Mouse (Mus musculus) forebrain, postnatal 0 days (tissue): Measurements from ENCODE around the gene Atf6. TPM values are rescaled to one million over a fixed set of nuclear protein-coding genes. Genes with fewer than 3 reads are reported as not detected.

ENCODE experiments used
- ATAC-seq: fragments of 200-750 bp; cut with Nextera tagmentation; 2 replicates; pipeline ENCODE4 v1.8.0; 2017; ENCODE audit warnings: mild to moderate bottlenecking, moderate library complexity
- DNase-seq: peaks from one replicate; pipeline ENCODE4 v3.0.0-alpha.2; 2015
- H3K27ac ChIP-seq: fragments of 300-500 bp; sonication (generic); 2 replicates; pipeline ENCODE4 v1.5.1; 2014; ENCODE audit warnings: low read depth, mild to moderate bottlenecking, antibody characterized with exemption, low read length, moderate library complexity, mixed read lengths
- H3K27me3 ChIP-seq: fragments of 300-500 bp; sonication (generic); 2 replicates; pipeline ENCODE4 v1.6.1; 2014; ENCODE audit warnings: mild to moderate bottlenecking, low read length, mixed read lengths; ENCODE audit not compliant: insufficient read depth
- H3K36me3 ChIP-seq: fragments of 300-500 bp; sonication (generic); 2 replicates; pipeline ENCODE4 v1.6.1; 2014; ENCODE audit warnings: mild to moderate bottlenecking, moderate library complexity; ENCODE audit not compliant: insufficient read depth
- H3K4me1 ChIP-seq: fragments of 300-500 bp; sonication (generic); 2 replicates; pipeline ENCODE4 v1.6.1; 2014; ENCODE audit warnings: antibody characterized with exemption; ENCODE audit not compliant: insufficient read depth
- H3K4me2 ChIP-seq: fragments of 300-500 bp; sonication (generic); 2 replicates; pipeline ENCODE4 v1.6.1; 2014; ENCODE audit warnings: low read depth, mild to moderate bottlenecking, moderate library complexity
- H3K4me3 ChIP-seq: fragments of 300-500 bp; sonication (generic); 2 replicates; pipeline ENCODE4 v1.5.1; 2014; ENCODE audit warnings: low read depth, low read length, mixed read lengths
- H3K9ac ChIP-seq: fragments of 300-500 bp; sonication (generic); 2 replicates; pipeline ENCODE4 v1.6.1; 2014; ENCODE audit warnings: mild to moderate bottlenecking
- H3K9me3 ChIP-seq: fragments of 300-500 bp; sonication (generic); 2 replicates; pipeline ENCODE4 v1.6.1; 2016; ENCODE audit warnings: low read length
- CTCF ChIP-seq: sonication (generic); IDR thresholded peaks from 2 replicates; pipeline ENCODE4 v1.5.1; 2016; ENCODE audit warnings: antibody characterized with exemption, control low read depth, low read depth
- WGBS: fragments of 180-500 bp; shearing (Covaris S2); extraction: QIAGEN DNeasy Blood & Tissue Kit; methylation state at CpG from one replicate; pipeline ENCODE4 v1.1.7; 2014; 5-methylcytosine and 5-hydroxymethylcytosine counted together
- polyA plus RNA-seq: library from polyadenylated mRNA; unstranded; fragments of >200 nt; fragmentation: Nextera tagmentation; extraction: Ambion mirVana; gene quantifications from 2 replicates; pipeline ENCODE4 v1.2.1, GENCODE M21; 2015
- total RNA-seq: library from RNA; depleted of rRNA; stranded (reverse); fragments of >200 nt; gene quantifications from 2 replicates; pipeline ENCODE4 v1.2.3, GENCODE M21; 2014

Atf6 gene
- total and polyA plus RNA-seq, 2 experiments from 2014 or later: 5.3 to 18.1 TPM

DNA sequence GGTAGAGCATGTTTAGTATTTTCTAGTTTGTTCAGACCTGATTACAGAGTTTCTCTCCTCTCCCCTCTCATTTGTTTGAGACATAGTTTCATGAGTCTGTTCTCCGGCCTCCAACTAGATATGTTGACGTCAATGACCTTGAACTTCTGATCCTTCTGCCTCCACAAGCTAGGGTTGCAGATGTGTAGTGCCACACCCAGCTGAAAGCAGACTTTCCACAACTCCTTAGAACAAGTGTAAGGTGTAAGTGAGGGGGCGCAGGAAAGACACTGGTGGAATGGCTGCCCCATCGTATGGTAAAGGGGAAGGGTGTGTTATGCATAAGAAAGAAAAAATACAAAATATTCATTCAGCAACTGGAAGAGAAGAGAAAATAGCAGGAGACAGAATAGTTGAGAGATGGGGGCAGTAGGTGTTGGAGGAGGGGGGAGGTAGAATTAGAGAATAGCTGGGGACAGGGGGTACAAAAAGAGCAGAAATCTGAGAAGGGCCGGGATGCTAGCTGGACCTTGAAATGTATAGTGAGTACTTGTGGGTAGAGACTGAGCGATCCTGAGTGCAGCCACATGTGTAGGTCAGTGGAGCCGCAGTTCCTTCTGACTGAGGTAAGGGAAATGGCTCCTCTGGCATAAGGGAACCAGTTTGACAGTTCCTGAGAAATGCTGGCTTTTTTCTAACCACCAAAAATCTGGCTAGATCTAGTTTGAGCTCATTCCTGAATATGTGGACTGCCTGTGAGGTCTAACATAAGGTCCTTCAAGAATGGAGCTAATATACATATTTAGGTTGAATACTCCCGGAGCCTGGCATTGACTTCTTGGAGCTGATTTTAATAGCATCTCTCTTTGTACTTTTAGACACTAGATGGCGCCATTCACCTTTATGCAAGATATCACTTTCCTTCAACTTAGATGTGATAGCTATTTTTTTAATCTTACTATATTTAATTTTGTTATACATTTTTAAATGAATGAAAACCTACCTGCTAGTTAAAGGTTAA, 27.3 kb upstream of the Atf6 start:
- Histone ChIP-seq H3K4me3 (no peak overlapping the region), H3K27ac (no peak overlapping the region), H3K9me3 (no peaks in the 10 kb centered on the region), H3K36me3 (no peaks in the 10 kb centered on the region), H3K27me3 (peaks cover 3% of the 10 kb centered on the region; the same call in 1 of the 2 replicates), H3K9ac (no peak overlapping the region), H3K4me1 (no peaks in the 10 kb centered on the region), H3K4me2 (no peak overlapping the region)
- ATAC-seq (peak; percentile 18; the same call in 1 of the 2 replicates), DNase-seq (peak; percentile 66)
- 63% methylated on average over 9 of the region's 9 CpGs for WGBS
- peak; percentile 68 for TF ChIP-seq CTCF

DNA sequence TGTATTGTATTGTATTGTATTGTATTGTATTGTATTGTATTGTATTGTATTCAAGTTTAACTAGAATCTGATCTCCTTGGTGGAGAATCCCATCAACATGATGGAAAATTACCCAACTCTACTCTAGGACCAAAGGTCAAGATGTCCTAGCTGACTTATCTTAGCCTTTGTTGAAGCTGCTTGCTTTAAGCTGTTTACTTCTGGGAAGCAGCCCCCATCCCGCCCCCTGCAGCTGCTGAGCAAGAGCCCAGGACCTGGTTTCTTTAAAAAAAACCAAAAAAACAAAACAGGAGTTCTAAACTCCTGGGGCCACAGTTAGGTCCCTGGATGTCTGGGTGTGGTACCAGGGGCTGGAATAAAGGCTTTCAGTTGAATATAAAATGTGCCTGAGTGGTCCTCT, 24.7 kb upstream of the Atf6 start:
- no peak for DNase-seq
- Histone ChIP-seq H3K36me3 (no peaks in the 10 kb centered on the region), H3K9ac (no peak overlapping the region), H3K9me3 (no peaks in the 10 kb centered on the region), H3K4me3 (no peak overlapping the region), H3K27ac (no peak overlapping the region), H3K4me1 (no peaks in the 10 kb centered on the region), H3K4me2 (no peak overlapping the region), H3K27me3 (peaks cover 3% of the 10 kb centered on the region; the same call in 1 of the 2 replicates)
- no peak for ATAC-seq
- WGBS: 33% methylated on average over 1 of the region's 1 CpGs
- TF ChIP-seq CTCF: no peak

DNA sequence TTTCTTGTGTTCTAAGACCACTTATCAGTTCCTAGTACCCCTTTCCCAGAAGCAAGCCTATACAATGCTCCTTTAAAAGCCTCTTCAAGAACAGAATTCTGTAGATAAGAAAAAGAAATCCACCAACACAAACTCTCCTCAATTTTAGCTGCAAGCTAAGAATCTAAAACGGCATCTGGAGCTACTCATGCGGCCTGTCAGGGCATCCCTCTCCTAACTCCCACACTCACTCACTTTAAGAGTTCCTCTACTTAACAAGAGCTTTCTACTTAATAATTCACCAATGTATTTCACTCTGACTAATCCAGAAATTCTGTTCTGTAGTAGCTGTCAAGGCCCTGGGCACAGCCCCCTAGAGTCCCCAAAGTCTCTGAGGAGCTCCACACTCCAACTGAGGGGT, 24.1 kb upstream of the Atf6 start:
- Histone ChIP-seq H3K4me3 (no peak overlapping the region), H3K4me1 (no peaks in the 10 kb centered on the region), H3K36me3 (no peaks in the 10 kb centered on the region), H3K9me3 (no peaks in the 10 kb centered on the region), H3K9ac (no peak overlapping the region), H3K27me3 (peaks cover 3% of the 10 kb centered on the region; the same call in 1 of the 2 replicates), H3K27ac (no peak overlapping the region), H3K4me2 (no peak overlapping the region)
- WGBS: 83% methylated on average over 2 of the region's 2 CpGs
- no peak for TF ChIP-seq CTCF
- ATAC-seq: no peak
- no peak for DNase-seq

DNA sequence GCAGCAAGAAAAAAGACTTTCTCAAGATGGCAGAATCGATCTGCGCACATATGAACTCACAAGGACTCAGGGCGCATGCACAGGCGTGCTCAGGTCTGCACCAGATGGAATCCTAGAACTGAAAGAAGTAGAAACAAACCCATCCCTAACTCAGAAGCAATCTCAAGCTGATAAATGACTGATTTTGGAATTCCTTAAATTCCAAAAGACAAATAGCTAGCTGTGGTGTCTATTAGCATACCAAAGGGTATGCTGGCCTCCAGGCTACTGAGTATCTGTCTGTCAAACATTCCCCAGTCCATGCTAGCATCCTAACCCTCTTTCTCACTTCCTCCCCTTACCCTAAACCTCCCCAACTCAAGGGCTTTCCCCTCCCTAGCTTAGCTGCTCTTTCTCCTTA, 21.7 kb upstream of the Atf6 start:
- Histone ChIP-seq H3K27me3 (no peaks in the 10 kb centered on the region), H3K9ac (no peak overlapping the region), H3K9me3 (no peaks in the 10 kb centered on the region), H3K4me1 (no peaks in the 10 kb centered on the region; the same call in 1 of the 2 replicates), H3K4me3 (no peak overlapping the region), H3K27ac (no peak overlapping the region), H3K36me3 (no peaks in the 10 kb centered on the region), H3K4me2 (no peak overlapping the region)
- 74% methylated on average over 4 of the region's 4 CpGs for WGBS
- TF ChIP-seq CTCF: no peak
- DNase-seq (no peak), ATAC-seq (no peak)

DNA sequence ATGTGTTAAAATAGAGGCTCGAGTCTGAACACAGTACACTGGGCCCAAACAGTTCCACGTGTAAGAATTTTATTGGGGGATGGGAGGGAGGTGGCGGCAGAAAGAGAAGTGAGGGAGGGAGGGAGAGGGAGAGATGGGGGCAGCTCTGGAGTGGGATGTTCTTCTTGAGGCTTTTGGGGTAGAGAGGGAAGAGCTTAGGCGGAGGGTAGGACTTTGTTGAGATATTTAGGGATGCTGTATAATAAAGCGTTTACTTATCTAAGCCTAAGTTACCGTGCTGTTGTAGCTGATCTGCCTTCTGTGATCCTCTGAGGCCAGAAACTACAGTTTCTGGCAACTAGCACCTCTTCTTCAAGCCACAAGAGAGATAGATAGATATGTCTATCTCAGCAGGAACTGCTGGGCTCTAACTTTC, 18.5 kb upstream of the Atf6 start:
- Histone ChIP-seq H3K27ac (no peak overlapping the region), H3K4me3 (no peak overlapping the region)

DNA sequence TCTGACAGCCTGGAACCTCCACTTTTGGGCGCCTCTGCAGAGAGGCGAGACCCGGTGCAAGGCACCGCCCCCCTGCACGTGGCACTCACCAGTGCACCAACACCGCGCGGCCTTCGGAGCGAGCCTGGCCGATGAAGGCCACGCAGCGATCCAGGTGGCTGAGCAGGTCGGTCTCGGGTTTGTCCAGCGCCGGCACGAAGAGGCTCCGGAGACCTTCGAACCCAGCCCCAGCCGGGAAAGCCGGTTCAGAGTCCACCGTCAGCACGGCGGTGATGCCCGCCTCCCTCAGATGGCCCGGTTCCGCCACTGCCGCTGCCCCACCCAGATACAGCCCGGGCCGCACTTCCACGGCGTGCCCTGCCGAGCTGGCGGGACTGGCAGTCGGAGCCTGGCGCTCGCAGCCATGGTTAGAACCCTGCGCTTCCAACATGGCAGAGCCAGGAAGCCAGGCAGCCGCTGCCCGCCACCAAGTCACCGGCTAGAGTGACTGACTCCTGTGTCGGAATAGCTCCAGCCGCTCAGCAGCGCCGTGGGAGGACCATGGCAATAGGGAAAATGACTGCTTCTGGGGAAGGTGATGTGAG, 17.5 kb upstream of the Atf6 start, which contains the start of the genes Gm26620 and Dusp12:
TSS of gene Gm26620 (plus strand) at position 88 of the 584 bp plus-strand sequence.
TSS of gene Dusp12 (minus strand) at position 563 of the 584 bp plus-strand sequence.
- H3K9me3 ChIP-seq: no peaks in the 10 kb centered on the region
- under 1% methylated on average over 46 of the region's 46 CpGs for WGBS
- no peaks in the 10 kb centered on the region; the same call in 1 of the 2 replicates for H3K4me1 ChIP-seq
- H3K4me3 ChIP-seq: peak within 1 kb of the TSS; percentile 98
- TF ChIP-seq CTCF: peak; percentile 87
- ATAC-seq (peak; percentile 98), DNase-seq (peak; percentile 94)
- H3K36me3 ChIP-seq: no peaks in the 10 kb centered on the region
- H3K4me2 ChIP-seq: peak within 1 kb of the TSS; percentile 55
- H3K9ac ChIP-seq: peak within 1 kb of the TSS; percentile 91
- H3K27ac ChIP-seq: peak within 1 kb of the TSS; percentile 89
- H3K27me3 ChIP-seq: no peaks in the 10 kb centered on the region

More for the DNA sequence above, 18.5 kb upstream of the Atf6 start:
- no peak for TF ChIP-seq CTCF
- H3K9me3 ChIP-seq: no peaks in the 10 kb centered on the region
- no peak overlapping the region for H3K9ac ChIP-seq
- no peaks in the 10 kb centered on the region for H3K36me3 ChIP-seq
- no peak for ATAC-seq
- DNase-seq: no peak
- H3K4me2 ChIP-seq: no peak overlapping the region
- WGBS: 54% methylated on average over 6 of the region's 6 CpGs
- no peaks in the 10 kb centered on the region; the same call in 1 of the 2 replicates for H3K4me1 ChIP-seq
- no peaks in the 10 kb centered on the region for H3K27me3 ChIP-seq
